Mouse (Mus musculus) limb, embryonic 14.5 days (tissue): Measurements from ENCODE around the gene Tmem108. TPM values are rescaled to one million over a fixed set of nuclear protein-coding genes. Genes with fewer than 3 reads are reported as not detected.

Source experiments
- ATAC-seq: fragments of 200-750 bp; cut with Nextera tagmentation; 2 replicates; pipeline ENCODE4 v1.8.0; 2017; ENCODE audit warnings: low read depth, moderate number of reproducible peaks, moderate TSS enrichment; ENCODE audit not compliant: low FRiP score
- DNase-seq: peaks from one replicate; pipeline ENCODE4 v3.0.0-alpha.2; 2015; ENCODE audit warnings: low spot score
- H3K27ac ChIP-seq: fragments of 300-500 bp; sonication (generic); replicated peaks from 2 replicates; pipeline ENCODE4 v1.5.1; 2014; ENCODE audit warnings: low read depth, mild to moderate bottlenecking, low read length, moderate library complexity, mixed read lengths
- H3K27me3 ChIP-seq: fragments of 300-500 bp; sonication (generic); 2 replicates; pipeline ENCODE4 v1.6.1; 2014; ENCODE audit warnings: low read length, mixed read lengths; ENCODE audit not compliant: control insufficient read depth, insufficient read depth
- H3K36me3 ChIP-seq: fragments of 300-500 bp; sonication (generic); 2 replicates; pipeline ENCODE4 v1.6.1; 2014; ENCODE audit warnings: mild to moderate bottlenecking, low read length, moderate library complexity, mixed read lengths; ENCODE audit not compliant: control insufficient read depth, insufficient read depth
- H3K4me1 ChIP-seq: fragments of 300-500 bp; sonication (generic); 2 replicates; pipeline ENCODE4 v1.6.1; 2014; ENCODE audit warnings: antibody characterized with exemption, low read length, mixed read lengths; ENCODE audit not compliant: control insufficient read depth, insufficient read depth
- H3K4me2 ChIP-seq: fragments of 300-500 bp; sonication (generic); replicated peaks from 2 replicates; pipeline ENCODE4 v1.6.1; 2014; ENCODE audit warnings: low read depth, mild to moderate bottlenecking, low read length, moderate library complexity; ENCODE audit not compliant: severe bottlenecking
- H3K4me3 ChIP-seq: fragments of 300-500 bp; sonication (generic); replicated peaks from 2 replicates; pipeline ENCODE4 v1.5.1; 2014; ENCODE audit warnings: low read length
- H3K9ac ChIP-seq: fragments of 300-500 bp; sonication (generic); 2 replicates; pipeline ENCODE4 v1.6.1; 2014; ENCODE audit warnings: mild to moderate bottlenecking, low read depth, low read length, moderate library complexity; ENCODE audit not compliant: severe bottlenecking
- H3K9me3 ChIP-seq: fragments of 300-500 bp; sonication (generic); 2 replicates; pipeline ENCODE4 v1.6.1; 2016; ENCODE audit warnings: low read length; ENCODE audit not compliant: control insufficient read depth
- POLR2A ChIP-seq: fragments of 200-500 bp; IDR thresholded peaks from 2 replicates; pipeline ENCODE4 v1.8.0; 2012; ENCODE audit warnings: inconsistent platforms, mild to moderate bottlenecking, moderate library complexity, borderline replicate concordance; ENCODE audit not compliant: insufficient read depth, insufficient read length; ENCODE audit errors: extremely low read depth
- WGBS: fragments of 180-500 bp; shearing (Covaris S2); extraction: QIAGEN DNeasy Blood & Tissue Kit; methylation state at CpG from one replicate; pipeline ENCODE4 v1.1.7; 2014; 5-methylcytosine and 5-hydroxymethylcytosine counted together
- polyA plus RNA-seq, 2 experiments: library from polyadenylated mRNA; depleted of rRNA in 1 of 2; stranded (reverse) in 1 of 2; unstranded in 1 of 2; fragments of >200 nt; fragmentation: Nextera tagmentation in 1 of 2; extraction: Ambion mirVana in 1 of 2; gene quantifications; 2 replicates each; pipeline versions ENCODE4 v1.2.1 to v1.2.3; 2012 to 2014

Gene Tmem108
- polyA plus RNA-seq, 2 experiments = 8.9 to 14.8 TPM

GRCm38 (mm10) chr9:103642300-103642699 is 119.3 kb downstream of the Tmem108 start:
- no peak overlapping the region for H3K4me2 ChIP-seq
- H3K4me1 ChIP-seq = peaks cover 9% of the 10 kb centered on the region
- no peak for TF ChIP-seq POLR2A
- ATAC-seq (no peak), DNase-seq (no peak)
- WGBS = 73% methylated on average over 10 of the region's 10 CpGs
- no peaks in the 10 kb centered on the region for H3K27me3 ChIP-seq
- no peaks in the 10 kb centered on the region for H3K9me3 ChIP-seq
- H3K27ac ChIP-seq = no peak overlapping the region
- H3K4me3 ChIP-seq = no peak overlapping the region
- no peaks in the 10 kb centered on the region for H3K36me3 ChIP-seq
- H3K9ac ChIP-seq = no peak overlapping the region

DNA sequence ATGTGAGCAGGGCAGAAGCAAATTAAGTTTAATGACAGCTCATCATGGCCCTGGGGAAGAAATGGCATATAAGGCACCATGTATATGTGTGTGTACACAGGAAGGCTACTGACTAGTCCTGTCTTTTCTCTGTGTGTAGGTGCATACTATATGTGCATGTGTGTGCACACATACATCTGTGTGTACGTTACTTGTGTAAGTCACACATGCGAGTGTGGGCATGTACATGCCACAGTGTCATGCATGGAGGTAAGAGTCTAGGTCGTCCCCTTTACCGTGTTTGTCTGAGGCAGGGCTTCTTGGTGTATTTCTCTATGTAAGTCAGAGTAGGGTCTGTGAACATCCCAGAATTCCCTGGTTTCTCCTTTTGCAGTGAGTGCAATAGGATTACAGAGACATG is 120.3 kb downstream of the Tmem108 start:
- no peak for TF ChIP-seq POLR2A
- ATAC-seq (no peak), DNase-seq (no peak)
- H3K9ac ChIP-seq = no peak overlapping the region
- H3K36me3 ChIP-seq = no peaks in the 10 kb centered on the region
- H3K4me2 ChIP-seq = no peak overlapping the region
- 81% methylated on average over 4 of the region's 4 CpGs for WGBS
- no peak overlapping the region for H3K4me3 ChIP-seq
- H3K27me3 ChIP-seq = no peaks in the 10 kb centered on the region
- H3K9me3 ChIP-seq = no peaks in the 10 kb centered on the region
- no peak overlapping the region for H3K27ac ChIP-seq
- H3K4me1 ChIP-seq = peaks cover 9% of the 10 kb centered on the region; the same call in 1 of the 2 replicates

DNA sequence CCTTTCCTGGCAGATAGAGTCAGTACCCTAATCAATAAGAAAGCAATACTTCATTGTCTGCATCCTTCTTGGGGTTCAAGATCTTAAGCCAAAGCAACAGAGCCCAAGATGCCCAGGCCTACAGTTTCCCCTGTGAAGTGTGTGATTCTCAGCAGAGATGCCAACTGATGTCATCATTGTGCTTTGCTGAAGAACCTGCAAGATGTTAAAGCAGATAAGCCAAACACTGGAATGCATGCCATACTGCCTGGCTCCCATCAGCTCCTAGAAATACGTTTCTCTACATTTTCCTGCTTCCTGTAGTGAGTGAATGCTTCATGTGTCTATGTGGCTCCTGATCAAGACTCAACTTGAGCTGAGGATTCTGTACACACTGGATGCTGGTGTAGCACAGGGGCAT is 122.2 kb downstream of the Tmem108 start:
- no peaks in the 10 kb centered on the region for H3K36me3 ChIP-seq
- ATAC-seq (no peak), DNase-seq (no peak)
- H3K9ac ChIP-seq = no peak overlapping the region
- no peak overlapping the region for H3K4me3 ChIP-seq
- no peak for TF ChIP-seq POLR2A
- no peak overlapping the region for H3K4me2 ChIP-seq
- 50% methylated on average over 1 of the region's 1 CpGs for WGBS
- no peaks in the 10 kb centered on the region for H3K27me3 ChIP-seq
- H3K9me3 ChIP-seq = no peaks in the 10 kb centered on the region
- peaks cover 9% of the 10 kb centered on the region; the same call in 1 of the 2 replicates for H3K4me1 ChIP-seq
- no peak overlapping the region for H3K27ac ChIP-seq

- DNase-seq (no peak), ATAC-seq (no peak)
- Histone ChIP-seq H3K4me1 (peaks cover 9% of the 10 kb centered on the region; the same call in 1 of the 2 replicates), H3K27ac (no peak overlapping the region), H3K4me3 (no peak overlapping the region), H3K9ac (no peak overlapping the region), H3K9me3 (no peaks in the 10 kb centered on the region), H3K36me3 (no peaks in the 10 kb centered on the region), H3K27me3 (no peaks in the 10 kb centered on the region), H3K4me2 (no peak overlapping the region)
- 74% methylated on average over 3 of the region's 3 CpGs for WGBS
- TF ChIP-seq POLR2A = no peak
Observed at GRCm38 (mm10) chr9:103637451-103637850, 124.2 kb downstream of the Tmem108 start.

DNA sequence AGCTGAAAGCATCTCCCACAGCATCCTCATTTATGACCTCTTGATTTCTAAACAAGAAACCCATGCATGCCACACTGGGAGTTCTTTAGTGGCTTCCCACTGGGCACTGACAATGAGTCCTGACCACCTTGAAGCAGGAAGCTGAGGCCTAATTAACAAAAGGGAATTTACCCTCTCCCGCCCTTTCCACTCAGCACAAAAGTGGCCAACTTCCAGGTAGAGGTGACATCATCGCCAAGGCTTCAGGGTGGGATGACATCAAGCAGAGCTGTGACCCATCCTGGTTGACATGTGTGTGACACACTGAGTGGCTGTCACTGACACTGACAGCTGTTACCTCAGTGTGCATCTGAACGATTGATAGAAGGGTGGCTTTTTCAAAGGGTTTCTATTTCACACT is 124.8 kb downstream of the Tmem108 start:
- Histone ChIP-seq H3K9ac (no peak overlapping the region), H3K27me3 (no peaks in the 10 kb centered on the region), H3K9me3 (no peaks in the 10 kb centered on the region), H3K36me3 (no peaks in the 10 kb centered on the region), H3K4me3 (no peak overlapping the region), H3K27ac (no peak overlapping the region), H3K4me1 (peaks cover 9% of the 10 kb centered on the region; the same call in 1 of the 2 replicates), H3K4me2 (no peak overlapping the region)
- TF ChIP-seq POLR2A = no peak
- ATAC-seq (no peak), DNase-seq (no peak)
- WGBS = 38% methylated on average over 3 of the region's 3 CpGs
